Mouse (Mus musculus): ENCODE results near the gene Gba. TPM values are rescaled to one million over a fixed set of nuclear protein-coding genes. Genes with fewer than 3 reads are reported as not detected.

Gene Gba
- total RNA-seq, 2 experiments from 2014 or later, result 78.1 to 79.5 TPM

- peak; percentile 26 for ATAC-seq (ENCODE audit: poor library complexity, severe bottlenecking)
These were observed 20.1 kb upstream of the Gba start for GRCm38 (mm10) chr3:89182531-89183057.

GRCm38 (mm10) chr3:89183058-89183958 is 19.4 kb upstream of the Gba start, which contains the start of gene Fam189b:
Fam189b (plus strand) TSS chr3:89183143.
- peak; percentile 90 for ATAC-seq (ENCODE audit: poor library complexity, severe bottlenecking)

DNA sequence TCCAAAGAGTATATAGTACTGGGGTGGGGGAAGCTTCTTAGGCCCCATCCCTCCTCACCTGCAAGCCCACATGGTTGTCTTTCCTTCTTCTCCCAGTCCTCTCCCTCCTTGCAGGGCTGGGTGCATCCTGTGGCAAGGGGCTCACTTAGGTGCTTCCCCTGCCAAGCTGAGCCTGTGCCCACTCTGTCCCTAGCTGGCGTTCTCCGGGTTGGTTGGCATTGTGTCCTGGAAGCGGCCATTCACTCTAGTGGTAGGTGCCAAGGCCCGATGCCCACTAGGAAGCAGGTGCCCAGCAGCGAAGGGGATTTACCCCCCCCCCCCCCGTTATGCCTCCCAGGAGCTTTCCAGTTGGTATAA is 18.8 kb upstream of the Gba start:
- ATAC-seq (ENCODE audit: poor library complexity, severe bottlenecking), result no peak

GRCm38 (mm10) chr3:89187197-89187596 is 15.5 kb upstream of the Gba start:
- no peak for ATAC-seq (ENCODE audit: poor library complexity, severe bottlenecking)

DNA sequence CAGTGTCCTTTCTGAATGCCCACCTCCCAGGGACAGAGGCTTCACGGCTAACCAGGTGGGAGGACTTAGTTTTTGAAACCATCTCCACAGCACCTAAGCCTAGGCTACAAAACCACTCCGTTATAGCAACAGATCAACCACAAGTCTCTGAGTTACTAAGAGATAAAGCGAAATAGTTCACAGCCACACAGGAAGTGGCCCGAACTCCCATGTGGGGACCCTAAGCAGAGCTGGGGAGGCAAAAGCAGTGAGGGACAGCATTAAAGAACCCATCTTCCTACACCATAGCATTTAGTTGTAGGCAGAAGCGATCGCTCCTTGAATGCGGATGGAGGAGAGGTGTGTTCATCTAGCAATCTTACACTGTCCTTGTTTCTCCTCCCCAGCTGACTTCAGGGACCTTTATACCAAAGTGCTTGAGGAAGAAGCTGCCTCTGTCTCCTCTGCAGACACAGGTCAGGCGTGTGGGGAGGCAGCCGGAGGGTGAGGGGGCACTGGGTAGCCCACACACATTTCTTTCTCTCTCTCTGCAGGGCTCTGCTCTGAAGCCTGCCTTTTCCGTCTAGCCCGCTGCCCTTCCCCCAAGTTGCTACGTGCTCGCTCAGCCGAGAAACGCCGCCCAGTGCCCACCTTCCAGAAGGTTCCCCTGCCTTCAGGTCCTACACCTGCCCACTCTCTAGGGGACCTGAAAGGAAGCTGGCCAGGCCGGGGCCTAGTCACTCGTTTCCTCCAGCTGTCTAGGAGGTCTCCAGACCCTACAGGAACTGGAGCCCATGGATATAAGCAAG is 14.8 kb upstream of the Gba start:
- peak; percentile 28; the same call in 1 of the 2 replicates for ATAC-seq (ENCODE audit: poor library complexity, severe bottlenecking)

GRCm38 (mm10) chr3:89188478-89188875 is 14.3 kb upstream of the Gba start:
- ATAC-seq (ENCODE audit: poor library complexity, severe bottlenecking), result 0 out of 2 replicates have a peak, but pooled peaks have one; percentile 14

DNA sequence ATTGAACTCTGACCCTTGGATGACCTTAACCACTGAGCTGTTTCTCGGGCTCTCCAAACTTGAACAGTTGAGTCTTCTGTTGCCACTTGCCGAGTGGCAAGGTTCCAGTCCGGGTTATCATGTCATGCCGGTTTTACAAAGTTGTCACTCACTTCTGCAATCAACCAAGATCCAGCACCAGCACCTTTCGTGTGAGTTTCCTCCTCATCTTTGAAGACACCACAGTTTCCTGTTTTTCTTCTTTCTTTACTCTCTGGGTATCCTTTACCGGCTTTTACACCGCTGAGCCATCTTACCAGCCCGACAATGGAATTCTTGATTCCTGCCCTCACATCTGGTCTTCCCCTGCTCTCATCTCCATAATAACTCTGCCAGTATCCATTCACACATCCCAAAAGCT is 12.3 kb upstream of the Gba start:
- peak; percentile 55; the same call in 1 of the 2 replicates for ATAC-seq (ENCODE audit: poor library complexity, severe bottlenecking)

DNA sequence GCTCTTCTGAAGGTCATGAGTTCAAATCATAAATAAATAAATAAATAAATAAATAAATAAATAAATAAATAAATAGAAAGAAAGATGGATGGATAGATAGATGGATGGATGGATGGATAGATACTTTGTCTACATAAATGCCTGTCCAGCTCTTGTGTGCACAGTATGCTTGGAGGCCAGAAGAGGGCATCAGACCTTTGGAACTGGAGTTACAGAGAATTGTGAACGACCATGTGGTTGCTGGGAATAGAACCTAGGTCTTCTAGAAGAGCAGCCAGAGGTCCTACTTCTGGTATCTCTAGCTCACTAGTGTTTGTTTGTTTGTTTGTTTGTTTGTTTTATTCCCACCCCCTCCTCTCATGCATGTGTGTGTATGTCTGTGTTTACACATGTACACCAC is 9.4 kb upstream of the Gba start:
- no peak for ATAC-seq (ENCODE audit: poor library complexity, severe bottlenecking)

GRCm38 (mm10) chr3:89193853-89194252 is 8.9 kb upstream of the Gba start:
- ATAC-seq (ENCODE audit: poor library complexity, severe bottlenecking), result no peak

- ATAC-seq (ENCODE audit: poor library complexity, severe bottlenecking), result peak; percentile 99
These were observed 6.5 kb upstream of the Gba start for GRCm38 (mm10) chr3:89195979-89196877.

GRCm38 (mm10) chr3:89199839-89200238 is 2.9 kb upstream of the Gba start:
- no peak for ATAC-seq (ENCODE audit: poor library complexity, severe bottlenecking)

DNA sequence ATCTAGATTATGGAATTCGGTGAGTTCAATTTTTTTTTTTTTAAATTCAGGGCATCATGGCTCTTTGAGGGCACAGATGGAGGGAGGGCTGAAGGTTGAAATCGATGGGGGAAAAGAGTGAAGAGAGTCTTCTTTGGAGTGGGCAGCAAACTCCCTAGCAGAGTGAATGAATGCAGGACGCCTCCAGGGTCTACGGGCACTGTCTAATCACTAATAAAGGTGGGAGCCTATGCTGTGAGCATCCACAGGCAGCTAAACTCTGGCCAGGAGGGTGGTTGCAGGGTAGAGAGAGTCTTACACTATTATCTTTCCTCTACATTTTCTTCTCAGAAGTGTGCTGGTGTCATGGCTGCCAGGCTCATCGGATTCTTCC is 400 bp downstream of the Gba start:
- no peak; the same call in 1 of the 2 replicates for ATAC-seq (ENCODE audit: poor library complexity, severe bottlenecking)

DNA sequence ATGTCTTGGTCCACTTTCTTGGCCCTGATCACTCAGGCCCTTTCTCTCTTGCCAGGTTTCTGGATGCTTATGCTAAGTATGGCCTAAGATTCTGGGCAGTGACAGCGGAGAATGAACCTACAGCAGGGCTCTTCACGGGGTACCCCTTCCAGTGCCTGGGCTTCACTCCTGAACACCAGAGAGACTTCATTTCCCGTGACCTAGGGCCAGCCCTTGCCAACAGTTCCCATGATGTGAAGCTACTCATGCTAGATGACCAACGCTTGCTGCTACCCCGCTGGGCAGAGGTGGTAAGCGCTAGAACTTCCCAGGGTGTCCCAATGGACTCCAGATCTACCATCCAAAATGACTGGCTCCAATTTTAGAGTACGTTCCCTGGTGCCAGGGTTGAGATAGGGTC is 3.4 kb downstream of the Gba start:
- no peak for ATAC-seq (ENCODE audit: poor library complexity, severe bottlenecking)

GRCm38 (mm10) chr3:89206695-89207094 is 4.0 kb downstream of the Gba start:
- ATAC-seq (ENCODE audit: poor library complexity, severe bottlenecking), result no peak

DNA sequence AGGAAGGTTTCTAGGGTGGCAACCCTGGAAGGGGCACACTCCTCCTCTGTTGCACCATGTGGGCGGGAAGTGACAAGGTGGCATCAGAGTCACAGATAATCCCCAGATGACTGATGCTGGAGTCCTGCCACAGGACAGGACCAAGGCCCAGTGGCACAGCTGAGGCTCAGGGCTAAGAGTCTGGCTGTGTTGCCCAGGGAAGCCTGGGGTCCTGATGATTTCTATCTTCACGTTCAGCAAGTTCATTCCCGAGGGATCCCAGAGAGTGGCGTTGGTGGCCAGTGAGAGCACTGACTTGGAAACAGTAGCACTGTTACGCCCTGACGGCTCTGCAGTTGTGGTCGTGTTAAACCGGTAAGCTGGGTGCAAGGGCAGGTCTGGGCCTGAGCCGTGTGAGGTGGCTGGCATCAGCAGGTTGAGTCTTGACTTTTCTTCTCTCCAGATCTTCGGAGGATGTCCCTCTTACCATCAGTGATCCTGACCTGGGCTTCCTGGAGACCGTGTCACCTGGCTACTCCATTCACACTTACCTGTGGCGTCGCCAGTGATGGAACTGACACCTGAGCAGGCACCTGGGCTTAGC is 5.4 kb downstream of the Gba start:
- no peak for ATAC-seq (ENCODE audit: poor library complexity, severe bottlenecking)

GRCm38 (mm10) chr3:89208736-89209135 is 6.0 kb downstream of the Gba start:
- no peak for ATAC-seq (ENCODE audit: poor library complexity, severe bottlenecking)

GRCm38 (mm10) chr3:89209731-89210130 is 7.0 kb downstream of the Gba start:
- no peak for ATAC-seq (ENCODE audit: poor library complexity, severe bottlenecking)

DNA sequence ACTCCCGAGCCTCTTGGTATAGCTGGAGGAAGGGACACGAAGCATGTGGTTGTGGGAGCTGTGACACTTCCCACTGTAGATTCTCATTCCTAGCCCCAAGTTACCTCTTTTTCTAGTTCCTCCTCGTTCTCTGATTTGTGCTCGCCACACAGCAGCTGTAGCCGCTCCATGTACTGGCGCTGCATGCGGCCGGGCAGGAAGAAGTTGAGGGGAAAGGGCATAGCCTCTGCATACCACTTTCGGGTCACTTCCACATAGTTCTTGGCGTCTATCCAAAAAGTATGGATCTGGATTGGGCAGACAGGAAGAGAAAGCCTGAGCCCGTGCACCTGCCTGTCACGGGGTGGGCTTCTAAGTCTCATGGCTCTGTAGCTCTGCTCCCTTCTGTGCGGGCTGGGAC is 7.4 kb downstream of the Gba start:
- ATAC-seq (ENCODE audit: poor library complexity, severe bottlenecking), result no peak

- ATAC-seq (ENCODE audit: poor library complexity, severe bottlenecking), result no peak
These were observed 8.0 kb downstream of the Gba start for GRCm38 (mm10) chr3:89210731-89211130.

Data from megakaryocyte, adult 5-6 weeks (primary cell).